Mouse (Mus musculus): ENCODE data around the gene Ldhc.
"Not testable (repeated sequence)": the region's sequence is repeated elsewhere in the genome, so short reads cannot be mapped to it uniquely, and the experiment has no call there.

Gene Ldhc

DNA sequence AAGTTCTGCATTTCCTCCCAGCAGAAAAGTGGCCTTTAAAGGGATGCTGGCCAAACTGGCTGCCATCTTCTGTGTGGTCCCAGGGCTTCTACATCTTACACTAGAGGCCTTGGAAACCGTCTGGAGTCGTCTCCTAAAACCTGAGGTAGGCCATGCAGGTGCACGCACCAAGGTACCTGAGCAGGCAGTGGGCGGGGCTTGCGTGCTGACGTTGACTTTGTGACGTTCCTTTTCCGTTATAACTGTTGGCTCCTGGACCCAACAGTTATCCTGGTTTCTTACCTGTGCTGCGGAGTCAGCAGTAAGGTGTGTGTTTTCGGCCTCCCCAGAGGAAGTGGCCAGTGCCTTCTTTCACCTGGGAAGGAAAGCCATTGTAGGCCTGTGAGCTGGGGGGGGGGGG lies at the start of gene Ldhc:
Gene Ldhc, plus strand, starts transcription at position 208 of the 400 bp plus-strand sequence.
- no peak for DNase-seq (ENCODE audit: low read depth)

GRCm38 (mm10) chr7:46814012-46814411 lies 47.0 kb upstream of the Ldhc start:
- DNase-seq (ENCODE audit: low read depth), result no peak

- not testable (repeated sequence) for DNase-seq (ENCODE audit: low read depth)
Observed at GRCm38 (mm10) chr7:46820876-46821632, 39.9 kb upstream of the Ldhc start.

DNA sequence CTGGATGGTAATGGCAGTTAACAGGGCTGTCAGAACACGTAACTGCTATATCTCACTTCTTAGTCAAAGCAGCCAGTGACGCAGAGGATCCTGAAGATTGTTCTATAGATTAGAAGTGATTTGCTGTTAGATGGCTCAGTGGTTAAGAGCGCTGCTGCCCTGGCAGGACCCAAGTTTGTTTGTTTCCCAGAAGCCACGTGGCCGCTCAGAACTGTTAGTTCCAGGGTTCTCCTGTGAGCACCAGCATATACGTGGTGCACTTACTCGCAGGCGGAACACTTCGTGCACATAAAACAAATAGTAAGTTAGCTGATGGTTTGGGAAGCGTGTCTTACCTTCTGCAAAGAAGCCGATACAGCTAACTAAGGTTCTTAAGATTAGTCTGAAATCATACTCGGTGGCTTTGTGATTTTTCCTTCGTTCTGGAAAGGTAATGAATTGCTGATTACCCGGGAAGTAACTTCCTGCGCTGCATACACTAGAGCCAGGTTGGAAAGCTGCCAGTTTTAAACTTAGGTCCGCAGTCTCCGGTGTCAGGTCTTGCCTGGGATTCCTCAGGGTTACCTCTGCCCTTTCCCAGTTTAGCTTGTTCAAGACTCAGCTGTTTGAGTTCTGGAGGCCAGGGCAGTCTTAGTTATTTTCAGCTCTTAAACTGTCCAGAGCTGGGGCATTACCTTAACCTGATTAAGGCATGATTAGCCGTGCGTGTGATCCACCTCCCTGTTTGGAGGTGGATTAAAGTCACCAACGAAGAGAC lies 33.8 kb upstream of the Ldhc start:
- DNase-seq (ENCODE audit: low read depth), result no peak

DNA sequence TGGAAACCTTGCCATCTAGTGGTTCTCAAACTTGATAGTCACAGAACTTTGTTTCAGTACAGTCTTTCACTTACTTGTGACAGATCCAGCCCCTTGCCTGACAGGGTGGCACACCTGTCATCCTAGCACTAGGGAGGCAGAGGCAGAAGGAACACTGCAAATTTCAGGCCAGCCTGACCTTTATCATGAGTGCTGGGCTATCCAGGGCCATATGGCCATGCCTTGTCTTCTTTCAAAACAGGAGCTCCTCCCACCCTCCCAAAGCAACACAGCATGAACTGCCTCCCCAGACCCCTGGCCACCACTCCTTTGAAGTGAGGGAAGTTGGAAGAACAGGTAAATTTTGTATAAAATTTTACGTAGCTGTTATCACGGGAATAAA lies 33.2 kb upstream of the Ldhc start:
- no peak for DNase-seq (ENCODE audit: low read depth)

- no peak for DNase-seq (ENCODE audit: low read depth)
Observed at GRCm38 (mm10) chr7:46829911-46830310, 31.1 kb upstream of the Ldhc start.

GRCm38 (mm10) chr7:46830799-46831590 lies 30.0 kb upstream of the Ldhc start:
- DNase-seq (ENCODE audit: low read depth), result no peak

DNA sequence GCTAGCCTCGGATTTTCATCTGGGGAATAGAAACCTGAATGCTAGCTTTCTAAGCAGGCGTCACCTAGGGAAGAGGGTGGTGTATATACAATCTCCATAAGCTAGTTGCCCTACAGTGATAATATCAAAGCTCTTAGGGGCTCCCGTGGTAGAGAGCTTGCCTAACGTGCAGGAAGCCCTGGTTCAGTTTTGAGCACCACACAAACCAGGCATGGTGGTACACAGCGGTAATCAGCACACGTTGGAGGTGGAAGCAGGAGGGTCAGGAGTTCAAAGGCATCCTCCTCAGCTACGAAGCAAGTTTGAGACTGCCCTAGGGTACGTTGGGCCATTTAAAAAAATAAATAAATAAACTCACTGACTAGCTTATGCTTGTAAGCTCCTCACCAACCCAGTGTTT lies 29.3 kb upstream of the Ldhc start:
- no peak for DNase-seq (ENCODE audit: low read depth)

GRCm38 (mm10) chr7:46832112-46832810 lies 28.7 kb upstream of the Ldhc start:
- DNase-seq (ENCODE audit: low read depth), result not testable (repeated sequence)

DNA sequence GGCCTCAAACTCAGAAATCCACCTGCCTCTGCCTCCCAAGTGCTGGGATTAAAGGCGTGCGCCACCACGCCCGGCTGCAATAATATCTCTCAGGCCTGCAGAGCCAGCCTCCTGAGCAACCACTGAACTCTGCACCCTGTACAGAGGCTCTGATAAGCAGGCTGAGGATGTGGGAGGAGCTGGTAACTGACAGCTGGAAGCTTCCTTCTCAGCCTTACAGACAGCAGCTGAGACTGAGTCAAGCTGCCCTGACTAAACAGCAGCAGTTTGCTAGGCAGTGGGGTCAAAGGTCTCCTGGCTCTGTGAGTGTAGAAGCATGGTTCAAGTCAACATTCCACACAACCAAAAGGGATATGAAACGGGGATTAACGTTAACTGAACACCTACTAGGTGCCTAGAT lies 27.7 kb upstream of the Ldhc start:
- DNase-seq (ENCODE audit: low read depth), result no peak

GRCm38 (mm10) chr7:46833670-46834255 lies 27.2 kb upstream of the Ldhc start:
- no peak for DNase-seq (ENCODE audit: low read depth)

DNA sequence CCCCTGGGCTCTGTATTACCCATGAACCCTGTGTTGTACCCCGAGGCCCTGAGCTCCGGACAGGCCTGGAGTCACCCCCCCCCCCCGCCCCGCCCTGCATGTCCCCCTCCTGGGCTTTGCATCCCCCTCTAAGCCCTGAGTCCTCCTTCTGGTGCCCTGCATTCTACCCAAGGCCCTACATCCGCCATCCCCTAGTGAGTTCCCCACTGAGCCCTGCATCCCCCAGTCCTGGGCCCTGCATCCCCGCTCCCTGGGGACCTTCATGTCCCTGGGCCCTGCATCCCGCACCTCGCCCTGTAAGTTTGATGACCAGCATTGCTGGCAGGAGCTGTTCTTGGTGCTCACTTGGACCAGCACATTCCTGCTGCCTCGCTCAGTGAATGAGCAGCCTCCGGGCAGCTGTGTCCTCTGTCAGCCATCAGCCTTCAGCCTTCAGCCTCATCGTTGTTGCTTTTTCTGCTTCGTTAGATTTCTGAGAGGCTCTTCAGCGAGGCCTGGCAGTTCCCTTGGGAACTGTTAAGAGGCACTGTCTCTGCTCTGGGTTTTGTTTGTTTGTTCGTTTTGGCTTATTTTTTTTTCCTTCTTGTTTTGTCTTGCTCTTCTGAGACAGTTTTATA lies 25.9 kb upstream of the Ldhc start:
- DNase-seq (ENCODE audit: low read depth), result no peak

DNA sequence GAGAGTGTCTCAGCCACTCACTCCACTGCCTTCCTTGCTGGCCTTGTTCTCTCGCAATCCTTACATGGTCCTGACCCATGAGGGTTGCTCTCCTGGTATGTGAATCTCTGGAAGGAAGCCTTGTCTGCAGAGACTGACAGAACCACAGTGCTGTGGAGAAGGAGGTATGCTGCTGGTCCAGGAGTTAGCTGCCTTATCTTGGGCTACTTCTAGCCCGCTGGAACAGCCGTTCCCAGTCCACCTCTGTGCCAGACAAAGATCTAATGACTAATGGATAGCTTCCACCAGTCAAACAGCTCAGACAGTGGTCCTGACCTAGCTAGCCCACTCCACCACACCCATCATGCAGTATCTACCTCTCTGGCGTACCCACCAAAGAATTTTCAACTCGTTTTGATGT lies 24.6 kb upstream of the Ldhc start:
- no peak for DNase-seq (ENCODE audit: low read depth)

GRCm38 (mm10) chr7:46837073-46837472 lies 23.9 kb upstream of the Ldhc start:
- DNase-seq (ENCODE audit: low read depth), result no peak

DNA sequence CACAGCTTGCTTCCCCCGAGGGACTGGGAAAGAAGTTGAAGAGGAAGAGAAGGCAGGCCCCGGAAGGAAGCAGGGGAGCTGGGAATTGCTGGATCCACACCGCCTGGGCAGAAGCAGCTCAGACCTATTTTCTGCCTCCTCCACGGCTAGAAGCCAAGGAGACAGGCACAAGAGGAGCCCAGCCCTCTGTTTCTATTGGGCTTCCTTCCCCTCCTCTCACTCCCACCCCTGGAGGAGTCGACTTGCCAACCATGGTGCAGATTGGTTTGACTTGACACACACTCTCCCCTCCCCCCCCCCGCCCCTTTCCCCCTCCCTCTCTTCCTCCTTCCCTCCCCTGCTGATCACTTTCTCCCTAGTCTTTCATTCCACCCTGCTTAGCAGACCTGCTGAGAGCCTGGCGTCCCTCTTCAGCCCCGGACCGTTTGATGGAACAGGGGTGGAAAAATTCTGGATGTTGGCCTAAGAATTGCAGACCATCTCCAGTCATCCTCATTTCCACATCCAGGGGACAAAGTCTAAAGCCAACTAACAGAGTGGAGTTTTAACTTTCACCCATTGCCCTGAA lies 22.8 kb upstream of the Ldhc start:
- DNase-seq (ENCODE audit: low read depth), result no peak

- peak; percentile 90 for DNase-seq (ENCODE audit: low read depth)
Observed at GRCm38 (mm10) chr7:46838891-46839302, 22.1 kb upstream of the Ldhc start.

GRCm38 (mm10) chr7:46839446-46839845 lies 21.6 kb upstream of the Ldhc start:
- DNase-seq (ENCODE audit: low read depth), result no peak

DNA sequence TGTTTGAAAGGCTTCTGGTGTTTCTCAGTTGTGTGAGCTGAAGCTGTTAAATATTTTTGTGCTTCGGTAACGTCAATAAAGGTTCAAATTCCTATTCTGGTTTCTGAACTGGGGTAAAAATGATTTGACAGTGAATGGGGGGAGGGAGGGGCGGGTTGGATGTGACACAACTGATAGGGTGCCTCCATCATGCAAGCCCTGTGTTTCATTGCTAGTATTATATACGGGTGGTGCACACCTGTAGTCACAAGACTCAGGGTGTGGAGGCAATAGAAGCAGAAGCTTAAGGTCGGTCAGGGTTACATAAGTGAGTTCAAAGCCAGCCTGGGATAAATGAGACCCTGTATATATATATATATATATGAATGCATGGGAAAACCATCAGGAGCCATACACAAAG lies 21.1 kb upstream of the Ldhc start:
- DNase-seq (ENCODE audit: low read depth), result no peak

GRCm38 (mm10) chr7:46840326-46840725 lies 20.7 kb upstream of the Ldhc start:
- no peak for DNase-seq (ENCODE audit: low read depth)

DNA sequence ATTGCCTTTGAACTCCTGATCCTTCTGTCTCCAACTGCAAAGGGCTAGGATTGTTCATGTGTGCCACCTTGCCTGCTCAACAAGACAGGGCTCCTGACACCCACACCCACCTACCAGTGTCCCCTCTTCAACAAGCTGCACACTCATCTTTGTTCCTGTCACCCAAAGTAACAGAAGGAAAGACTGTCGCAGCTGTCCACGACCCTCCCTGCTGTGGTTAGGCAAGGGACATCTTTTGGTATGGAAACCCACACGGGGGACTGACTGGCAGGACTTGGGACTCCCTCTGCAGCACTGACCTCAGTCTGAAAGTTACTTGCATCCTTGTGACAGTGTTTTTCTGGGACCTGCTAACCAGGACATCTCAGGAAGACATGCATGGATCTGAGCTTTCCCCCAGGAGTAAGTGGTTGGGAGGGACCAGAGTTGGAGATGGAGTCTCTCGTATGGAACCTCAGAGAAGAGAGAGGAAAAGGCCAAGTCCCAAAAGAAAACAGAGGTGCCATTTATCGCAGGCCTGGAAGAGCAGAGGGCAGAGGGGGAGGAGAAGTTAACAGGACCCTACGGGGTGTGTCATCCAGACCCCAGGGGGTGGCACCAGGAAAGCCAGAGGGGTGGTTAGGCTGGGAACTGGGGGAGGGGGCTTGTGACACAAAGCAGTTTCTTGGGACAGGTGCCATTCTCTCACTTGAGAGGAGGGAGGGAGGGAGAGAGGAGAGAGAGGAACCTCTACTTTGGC lies 20.0 kb upstream of the Ldhc start, which contains the start of gene Ldha:
Gene Ldha, plus strand, starts transcription at position 689 of the 739 bp plus-strand sequence.
- no peak for DNase-seq (ENCODE audit: low read depth)

All from fibroblast of lung, adult 2 months (primary cell).